ENCODE assay signal across 10 mouse cellular contexts in the genomic region with DNA sequence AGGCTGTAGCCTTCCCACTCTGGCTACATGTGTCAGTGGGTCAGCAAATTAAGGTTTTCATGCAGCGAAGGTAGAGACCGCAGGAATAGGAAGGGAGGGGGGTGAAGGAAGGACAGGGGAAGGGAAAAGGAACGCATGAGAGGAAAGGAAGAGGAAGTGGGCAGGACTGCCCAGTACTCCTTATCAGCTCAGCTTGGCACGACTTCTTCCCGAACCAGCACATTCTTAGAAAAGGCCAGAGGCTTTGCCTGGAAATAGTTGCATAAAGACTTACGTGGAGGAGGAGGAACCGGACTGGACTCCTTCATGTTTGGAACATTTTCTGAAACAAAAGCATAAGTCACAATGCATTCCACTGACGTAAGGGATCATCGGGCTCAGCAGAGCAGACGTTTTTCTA.
DNase-seq lines count a peak whose midpoint lies in the region; ATAC-seq and TF ChIP-seq lines count a peak whose summit lies in the region.
"Had no signal": no experiment of that assay in that cellular context is flagged by ENCODE, and none has a peak within 500 bp of the region (broad histone marks: within the 10 kb centered on the region; RNA-seq: fewer than 3 reads in every experiment).

No protein-coding gene starts in this region.

- peaks cover 21% of the 10 kb centered on the region for H3K4me1 ChIP-seq in liver, postnatal 0 days (ENCODE audit: insufficient read depth)
- H3K4me1 ChIP-seq in hindbrain, embryonic 16.5 days (ENCODE audit: control insufficient read depth, insufficient read depth, low read depth, low read length): no peaks in the 10 kb centered on the region

- ATAC-seq in liver, postnatal 0 days: peak; percentile 69
- peak; percentile 80 for ATAC-seq in megakaryocyte progenitor cell, adult 5-6 weeks (replicated peaks; ENCODE audit: poor library complexity)
- no peak for ATAC-seq in hindbrain, embryonic 16.5 days

- no peak overlapping the region for H3K4me3 ChIP-seq in liver, postnatal 0 days (ENCODE audit: low read depth, low read length)
- no peak overlapping the region for H3K4me3 ChIP-seq in hindbrain, embryonic 16.5 days (ENCODE audit: low read length)
- H3K4me3 ChIP-seq: limb, embryonic 13.5 days had no signal

- TF ChIP-seq CTCF in liver, postnatal 0 days (IDR thresholded peaks at IDR 0.05; ENCODE audit: low read depth): no peak

- TF ChIP-seq EP300 in liver, postnatal 0 days (IDR thresholded peaks at IDR 0.05; ENCODE audit: low read depth): peak; percentile 81

- 37% methylated on average over 10 of the region's 10 CpGs for WGBS in liver, postnatal 0 days (ENCODE audit: insufficient replicate concordance)
- WGBS in hindbrain, embryonic 16.5 days: 70% methylated on average over 10 of the region's 10 CpGs

- no peaks in the 10 kb centered on the region for H3K36me3 ChIP-seq in liver, postnatal 0 days (replicated peaks; ENCODE audit: insufficient read depth, low read length)
- no peaks in the 10 kb centered on the region for H3K36me3 ChIP-seq in hindbrain, embryonic 16.5 days (ENCODE audit: control insufficient read depth, insufficient read depth, low read length)

- peak overlapping the region; percentile 60 for H3K27ac ChIP-seq in liver, postnatal 0 days (ENCODE audit: low read depth)
- H3K27ac ChIP-seq in hindbrain, embryonic 16.5 days (ENCODE audit: low read depth, low read length): no peak overlapping the region
- H3K27ac ChIP-seq: limb, embryonic 13.5 days had no signal

- no peaks in the 10 kb centered on the region for H3K9me3 ChIP-seq in liver, postnatal 0 days (ENCODE audit: low read length)
- H3K9me3 ChIP-seq in hindbrain, embryonic 16.5 days (ENCODE audit: control insufficient read depth, low read length): no peaks in the 10 kb centered on the region
- H3K9me3 ChIP-seq: limb, embryonic 13.5 days had no signal

- peak; percentile 61 for DNase-seq in adrenal gland, postnatal 14 days
- DNase-seq in adrenal gland, adult 8-10 months: no peak
- DNase-seq in ovary, adult 18-20 months (ENCODE audit: low spot score): peak; percentile 32
- DNase-seq in ovary, postnatal 36 days (ENCODE audit: low spot score): no peak
- no peak for DNase-seq in liver, postnatal 0 days
- no peak for DNase-seq in layer of hippocampus, adult 8-10 months (ENCODE audit: low spot score in 2 of 2)
- DNase-seq: thymus, postnatal 4 days had no signal

- H3K27me3 ChIP-seq in liver, postnatal 0 days (ENCODE audit: insufficient read depth, low read length): no peaks in the 10 kb centered on the region
- no peaks in the 10 kb centered on the region for H3K27me3 ChIP-seq in hindbrain, embryonic 16.5 days (replicated peaks; ENCODE audit: control insufficient read depth, insufficient read depth, low read length)
- H3K27me3 ChIP-seq: limb, embryonic 13.5 days had no signal

- no peak overlapping the region for H3K9ac ChIP-seq in liver, postnatal 0 days (replicated peaks)
- no peak overlapping the region for H3K9ac ChIP-seq in hindbrain, embryonic 16.5 days (ENCODE audit: low read depth, low read length)
- H3K9ac ChIP-seq: limb, embryonic 13.5 days had no signal

- H3K4me2 ChIP-seq in liver, postnatal 0 days (ENCODE audit: low read depth, low read length): peak overlapping the region; percentile 47; the same call in 1 of the 2 replicates
- H3K4me2 ChIP-seq in hindbrain, embryonic 16.5 days (ENCODE audit: low read length): no peak overlapping the region
- H3K4me2 ChIP-seq: limb, embryonic 13.5 days had no signal

Comparison
In these comparisons a context has a peak if more than half of its experiments do, and no peak if none do; other contexts are left out.
1. DNase-seq: peak in adrenal gland, postnatal 14 days (single experiment) and ovary, adult 18-20 months (single experiment); none in adrenal gland, adult 8-10 months (single experiment), ovary, postnatal 36 days (single experiment), liver, postnatal 0 days (single experiment) and layer of hippocampus, adult 8-10 months (0 of 2).